Mouse (Mus musculus) liver, embryonic 15.5 days (tissue): ENCODE results near the gene Cep70. TPM values are rescaled to one million over a fixed set of nuclear protein-coding genes. Genes with fewer than 3 reads are reported as not detected.

Experiments used
- polyA plus RNA-seq: library from polyadenylated mRNA; unstranded; fragments of >200 nt; fragmentation: Nextera tagmentation; extraction: Ambion mirVana; gene quantifications from 2 replicates; pipeline ENCODE4 v1.2.1, GENCODE M21; 2015

Gene Cep70
- polyA plus RNA-seq, 1 experiment from 2014 or later = 25.0 TPM

Other genes starting within 250 kb of the Cep70 start
- 0.07 TPM in 1 of 2 replicates, not detected in the other for gene Gm1123, start 207.7 kb upstream of the Cep70 start, polyA plus RNA-seq
- 2.1 and 2.9 TPM in 2 replicates for gene Pik3cb, start 102.7 kb upstream of the Cep70 start, polyA plus RNA-seq
- not detected in 2 replicates for gene Faiml, start 6.1 kb upstream of the Cep70 start, polyA plus RNA-seq
- gene Esyt3, start 115.2 kb downstream of the Cep70 start, polyA plus RNA-seq = 0.06 and 0.12 TPM in 2 replicates
- gene Mras, start 194.0 kb downstream of the Cep70 start, polyA plus RNA-seq = 2.5 and 3.2 TPM in 2 replicates
- not detected in 2 replicates for gene Nme9, start 208.1 kb downstream of the Cep70 start, polyA plus RNA-seq